Mouse (Mus musculus): ENCODE measurements around the gene Atp5d. TPM values are rescaled to one million over a fixed set of nuclear protein-coding genes. Genes with fewer than 3 reads are reported as not detected.

The Atp5d gene
- polyA plus RNA-seq, 1 experiment = 561 TPM

DNA sequence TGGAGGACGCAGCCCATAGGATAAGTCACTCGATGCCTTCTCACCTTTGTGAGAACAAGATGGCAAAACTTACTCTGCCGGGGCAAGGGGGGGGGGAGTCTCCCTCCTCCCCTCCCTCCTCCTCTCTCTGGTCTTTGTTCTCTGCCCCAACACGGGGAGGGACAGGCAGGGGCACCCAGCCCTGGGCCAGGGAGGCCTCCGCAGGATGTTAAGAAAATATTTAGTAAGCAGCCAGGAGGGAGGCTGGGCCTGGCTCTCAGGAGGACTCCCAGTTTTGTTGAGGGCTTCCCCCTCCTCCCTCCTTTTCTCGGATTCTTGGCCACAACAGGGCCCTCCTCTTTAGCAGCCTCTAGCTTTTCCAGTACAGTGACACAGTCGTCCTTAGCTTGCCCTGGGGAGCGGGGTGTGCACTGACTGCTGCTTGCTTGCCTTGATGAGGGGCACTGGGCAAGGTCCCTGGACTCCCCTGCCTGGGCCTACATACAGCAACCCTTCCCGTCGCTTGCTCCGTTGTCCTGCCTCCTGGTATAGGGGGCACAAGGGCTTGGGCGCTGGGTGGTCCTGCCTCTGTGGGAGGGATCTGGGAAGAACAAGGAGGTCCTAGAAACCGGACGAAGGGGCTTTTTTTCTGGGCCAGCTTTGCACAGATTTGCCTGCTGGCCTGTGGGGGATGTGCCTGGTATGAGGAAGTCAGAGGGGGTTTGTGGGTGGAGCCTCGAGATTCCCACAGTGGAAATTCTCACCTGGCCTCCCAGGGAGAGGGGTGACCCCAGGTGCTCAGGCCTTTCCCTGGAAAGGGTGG, 13.8 kb downstream of the Atp5d start:
- DNase-seq (ENCODE audit: low read depth) = no peak

GRCm38 (mm10) chr10:80152873-80153260, 14.4 kb downstream of the Atp5d start:
- DNase-seq (ENCODE audit: low read depth) = no peak

- DNase-seq (ENCODE audit: low read depth) = no peak
Measured at GRCm38 (mm10) chr10:80153713-80154112, 15.3 kb downstream of the Atp5d start.

GRCm38 (mm10) chr10:80154384-80154783, 16.0 kb downstream of the Atp5d start:
- no peak for DNase-seq (ENCODE audit: low read depth)

- no peak for DNase-seq (ENCODE audit: low read depth)
Measured at GRCm38 (mm10) chr10:80155277-80155676, 16.8 kb downstream of the Atp5d start.

DNA sequence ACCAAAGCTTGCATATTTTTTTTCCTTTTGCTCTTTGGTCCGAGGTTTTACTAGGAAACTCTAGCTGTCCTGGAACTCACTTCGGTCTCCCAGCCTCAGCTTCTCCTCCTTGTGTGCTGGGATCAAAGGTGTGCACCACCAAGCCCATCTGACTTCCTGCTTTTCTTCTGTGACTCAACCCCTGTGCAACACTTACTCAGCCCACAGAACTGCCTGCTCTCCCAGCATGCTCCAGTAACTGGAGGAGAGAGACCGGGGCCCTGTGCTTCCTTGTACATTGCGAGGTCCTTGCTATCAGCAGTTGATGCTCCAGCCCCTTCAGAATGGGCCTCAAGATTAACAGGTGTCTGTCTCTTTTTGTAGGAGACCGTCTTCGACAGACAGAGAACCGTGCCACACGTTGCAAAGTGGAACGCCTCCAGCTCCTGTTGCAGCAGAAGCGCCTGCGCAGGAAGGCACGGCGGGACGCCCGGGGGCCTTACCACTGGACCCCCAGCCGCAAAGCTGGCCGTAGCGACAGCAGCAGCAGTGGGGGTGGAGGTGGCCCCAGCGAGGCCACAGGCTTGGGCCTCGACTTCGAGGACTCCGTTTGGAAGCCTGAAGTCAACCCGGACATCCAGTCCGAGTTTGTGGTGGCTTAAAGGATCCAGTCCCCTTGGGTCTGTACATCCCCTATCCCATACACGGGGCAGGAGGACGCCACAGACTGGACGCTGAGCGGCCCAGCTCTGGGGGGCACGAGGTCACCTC, 17.7 kb downstream of the Atp5d start:
- no peak for DNase-seq (ENCODE audit: low read depth)

GRCm38 (mm10) chr10:80156752-80157053, 18.3 kb downstream of the Atp5d start:
- DNase-seq (ENCODE audit: low read depth) = no peak

DNA sequence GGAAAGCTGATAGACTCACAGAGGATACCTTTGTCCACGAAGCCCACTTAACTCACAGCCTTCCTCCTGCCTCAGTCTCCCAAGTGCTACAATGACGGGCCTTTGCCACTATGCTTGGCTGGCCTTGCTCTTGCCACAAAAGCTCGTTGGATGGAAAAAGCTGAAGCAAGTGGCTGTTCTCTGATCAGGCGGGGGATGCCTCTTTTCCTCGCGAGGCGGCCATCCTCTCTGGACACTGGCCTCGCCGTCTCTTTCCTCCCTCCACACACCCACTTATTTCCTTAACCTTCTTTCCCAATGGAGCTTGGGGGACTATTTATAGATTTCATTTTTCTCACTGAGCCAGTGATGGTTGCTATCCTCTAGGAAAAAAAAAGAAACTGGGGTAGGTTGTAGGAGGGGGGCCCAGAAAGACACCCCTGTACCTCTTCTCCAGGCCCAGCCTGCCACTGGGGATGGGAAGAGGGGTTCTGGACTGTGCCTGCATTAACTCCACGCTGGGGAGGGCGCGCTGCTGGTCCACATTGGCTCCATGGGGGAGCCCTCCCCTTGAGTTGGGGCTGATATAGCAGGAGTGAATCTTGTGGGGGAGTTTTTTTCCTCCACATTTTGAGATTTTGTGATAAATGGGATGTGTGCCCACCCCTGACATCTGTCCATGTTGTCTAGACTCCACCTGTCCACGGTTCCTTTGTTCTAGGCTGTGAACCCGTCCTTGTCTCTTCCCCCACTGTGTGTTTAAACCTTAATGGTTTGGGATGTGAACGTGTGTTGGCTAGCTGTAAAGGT, 18.9 kb downstream of the Atp5d start:
- DNase-seq (ENCODE audit: low read depth) = no peak

DNA sequence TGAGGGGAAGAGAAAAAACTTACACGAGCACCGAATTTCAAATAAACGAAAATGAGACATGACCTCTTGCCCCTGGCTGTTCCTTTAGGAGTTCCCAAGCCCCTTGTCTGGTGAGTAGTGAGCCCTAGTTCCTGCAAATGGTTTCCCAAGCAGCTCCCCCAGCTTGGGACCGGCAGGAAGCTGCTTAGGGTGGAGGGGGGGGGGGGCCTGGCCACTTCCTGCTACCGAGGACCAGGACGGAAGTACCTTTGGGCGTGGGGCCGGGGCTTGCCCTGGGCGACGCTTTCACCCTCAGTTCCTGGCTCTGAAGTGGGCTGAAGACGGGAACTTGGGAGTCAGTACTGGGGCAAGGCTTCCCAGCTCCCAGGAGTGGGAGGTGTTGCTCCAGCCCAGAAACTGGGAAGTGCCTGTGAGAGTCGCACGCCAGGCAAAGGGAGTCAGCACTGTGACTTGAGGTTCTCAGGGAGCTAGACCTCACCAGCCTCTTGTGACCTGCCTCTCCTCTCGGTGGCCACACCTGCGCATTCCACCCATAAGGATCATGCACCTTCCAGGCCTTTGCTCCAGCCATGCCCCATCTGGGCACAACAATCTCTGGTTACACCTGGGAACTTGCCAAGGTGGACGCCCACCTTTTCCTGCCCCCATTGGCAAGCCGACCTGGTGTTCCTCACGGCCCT, 20.0 kb downstream of the Atp5d start:
- no peak for DNase-seq (ENCODE audit: low read depth)

- no peak for DNase-seq (ENCODE audit: low read depth)
Measured at GRCm38 (mm10) chr10:80159021-80159560, 20.7 kb downstream of the Atp5d start.

DNA sequence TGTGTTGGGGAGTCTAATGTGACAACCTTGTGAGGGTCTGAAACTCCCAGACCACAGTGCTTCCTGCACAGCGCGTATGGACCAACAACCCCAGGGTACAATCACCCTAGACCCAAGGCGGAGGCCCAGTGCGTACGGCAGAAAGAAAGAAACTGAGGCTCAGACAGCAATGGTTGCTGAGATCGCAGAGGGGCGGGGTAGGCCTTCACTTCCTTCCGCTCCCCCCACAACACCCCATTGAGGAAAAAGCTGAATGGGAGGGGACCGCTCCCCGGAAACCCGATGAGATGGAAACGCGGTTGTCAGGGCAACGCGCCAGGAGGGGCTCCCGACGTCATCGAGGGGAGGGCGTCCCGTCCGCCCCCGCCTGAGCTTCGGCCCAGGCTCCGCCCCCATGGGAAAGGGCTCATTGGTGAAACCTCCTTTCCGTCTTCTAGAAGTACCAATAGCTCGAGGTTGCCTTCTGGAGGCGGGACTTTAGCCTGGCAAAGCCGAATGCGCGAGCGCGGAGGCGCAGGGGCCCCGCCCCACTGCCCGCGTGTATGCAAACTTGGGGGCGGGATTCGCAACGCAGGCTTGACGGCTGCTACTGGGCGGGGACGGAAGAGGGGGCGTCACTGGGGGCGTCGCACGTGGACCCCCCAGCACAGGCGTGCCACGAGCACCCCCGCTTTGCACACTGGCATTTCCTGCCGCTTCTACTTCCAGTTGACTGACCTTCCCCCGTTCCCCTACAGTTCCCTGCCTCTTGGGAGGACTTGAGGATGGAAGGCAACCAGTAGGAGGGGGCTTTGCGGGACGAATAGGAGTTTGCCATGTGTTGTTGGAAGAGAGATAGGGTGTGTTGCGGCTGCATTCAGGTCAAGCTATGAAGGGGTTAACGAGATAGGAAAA, 21.4 kb downstream of the Atp5d start:
- DNase-seq (ENCODE audit: low read depth) = no peak

DNA sequence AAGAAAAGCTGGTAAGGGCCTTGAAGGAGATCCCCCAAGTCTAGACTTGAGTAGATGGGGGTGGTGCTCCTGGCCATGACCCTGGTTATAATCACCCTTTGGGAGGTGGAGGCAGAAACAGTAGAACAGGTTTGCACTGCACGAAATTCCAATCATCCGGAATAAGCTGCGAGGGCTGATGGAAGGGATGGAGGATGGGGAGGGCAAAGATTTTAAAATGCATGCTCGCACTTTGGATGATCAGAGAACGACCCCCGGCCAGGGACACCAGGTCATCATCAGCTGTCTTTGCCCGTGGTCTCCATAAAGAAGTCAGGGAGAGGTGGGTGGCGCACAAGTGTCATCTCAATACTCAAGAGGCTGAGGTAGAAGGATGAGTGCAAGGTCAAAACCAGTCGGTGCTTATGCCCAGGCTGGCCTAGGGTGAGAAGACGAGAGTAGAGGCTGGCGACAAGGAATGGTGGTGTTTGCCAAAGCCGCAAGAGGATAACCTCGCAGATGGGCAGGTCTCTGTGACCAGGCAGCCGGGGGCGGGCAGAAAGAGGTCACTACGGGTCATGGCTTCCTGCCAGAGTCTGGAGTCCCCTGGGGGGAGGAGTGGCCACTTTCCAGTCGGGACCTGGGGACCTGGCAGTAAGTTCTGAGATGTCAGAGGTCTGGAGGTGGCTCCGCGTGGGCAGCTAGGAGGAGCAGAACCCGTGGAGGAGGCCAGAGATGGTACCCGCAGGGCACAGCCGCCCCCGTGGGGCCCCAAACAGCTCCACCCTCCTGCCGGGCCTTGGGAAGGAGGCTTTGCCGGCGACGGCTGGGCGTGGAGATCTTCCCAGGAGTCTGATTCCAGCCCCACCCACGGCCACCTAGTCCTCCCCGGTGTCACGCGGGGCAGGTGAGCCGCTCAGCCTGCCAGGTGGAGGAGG, 22.3 kb downstream of the Atp5d start:
- no peak for DNase-seq (ENCODE audit: low read depth)

GRCm38 (mm10) chr10:80161522-80162242, 23.2 kb downstream of the Atp5d start:
- DNase-seq (ENCODE audit: low read depth) = no peak

GRCm38 (mm10) chr10:80162243-80162608, 23.8 kb downstream of the Atp5d start:
- DNase-seq (ENCODE audit: low read depth) = no peak

DNA sequence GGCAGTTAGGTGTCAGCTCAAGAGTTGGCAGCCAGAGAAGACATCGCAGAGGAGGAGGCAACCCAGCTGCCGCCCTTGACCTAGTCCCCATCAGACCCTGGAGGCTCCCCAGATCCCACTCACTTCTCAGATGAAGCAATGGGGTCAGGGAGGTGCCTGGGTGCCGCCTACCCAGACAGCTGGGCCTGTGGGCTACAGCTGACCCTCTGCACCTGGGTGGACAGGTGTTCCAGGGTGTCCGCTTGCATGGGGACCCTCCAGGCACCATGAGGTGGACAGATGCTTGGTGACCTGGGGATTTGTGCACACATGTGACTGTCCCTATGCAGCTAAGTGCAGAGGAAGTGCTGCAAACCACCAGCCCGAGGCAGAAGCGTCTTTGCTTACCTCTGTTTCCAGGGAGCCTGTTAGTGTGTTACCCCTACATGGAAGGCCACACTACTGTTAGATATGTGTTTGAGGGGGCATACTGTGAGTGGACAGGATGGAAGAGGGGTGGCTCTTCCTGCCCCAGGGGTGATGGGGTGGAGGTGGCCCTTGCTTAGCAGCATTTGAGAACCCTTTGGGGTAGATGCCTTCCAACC, 24.4 kb downstream of the Atp5d start:
- no peak for DNase-seq (ENCODE audit: low read depth)

DNA sequence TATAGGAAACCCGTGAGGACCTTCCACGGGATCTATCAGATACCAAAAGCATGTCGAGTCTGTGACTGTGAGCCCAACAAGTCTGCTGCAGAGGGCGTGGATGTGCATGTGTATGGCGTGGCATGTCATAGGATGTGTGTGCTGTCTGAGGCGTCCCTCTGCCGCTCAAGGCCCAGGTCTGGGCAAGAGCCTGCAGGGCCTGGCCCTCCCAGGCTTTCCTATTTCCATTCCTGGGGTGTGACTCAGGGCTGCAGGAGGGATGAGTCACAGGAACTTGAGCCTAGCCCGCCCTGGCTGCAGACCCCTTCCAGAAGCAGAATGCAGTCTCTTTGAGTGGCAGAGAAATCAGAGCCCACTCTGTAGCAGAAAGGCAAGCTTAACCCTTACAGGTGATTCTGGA, 25.3 kb downstream of the Atp5d start:
- no peak for DNase-seq (ENCODE audit: low read depth)

GRCm38 (mm10) chr10:80164161-80164997, 25.9 kb downstream of the Atp5d start:
- no peak for DNase-seq (ENCODE audit: low read depth)

- no peak for DNase-seq (ENCODE audit: low read depth)
Measured at GRCm38 (mm10) chr10:80164998-80165344, 26.5 kb downstream of the Atp5d start.

Measured in gonadal fat pad, adult 2 months (tissue).